Mouse (Mus musculus) cerebellum, adult 2 months (tissue): ENCODE measurements at regions not wholly inside any gene's neighbourhood (a gene's known extent, or its start where the extent isn't known, plus 50 kb on each side); places are given as distances from the start of the nearest gene placed in this dataset.

ENCODE experiments used
- CTCF ChIP-seq: fragments of 200-500 bp; IDR thresholded peaks from 2 replicates; pipeline ENCODE4 v1.5.1; 2011; ENCODE audit warnings: low read depth, mild to moderate bottlenecking, control low read depth, low read length, moderate library complexity, borderline replicate concordance; ENCODE audit not compliant: insufficient read depth
- POLR2A ChIP-seq: fragments of 200-500 bp; IDR thresholded peaks from 2 replicates; pipeline ENCODE4 v1.6.1; 2011; ENCODE audit warnings: low read length, control low read depth, borderline replicate concordance; ENCODE audit not compliant: insufficient read depth

- TF ChIP-seq CTCF (no peak), POLR2A (no peak)
Measured at GRCm38 (mm10) chr9:31684812-31685188, 220.5 kb upstream of the Tmem45b start.
